Mouse (Mus musculus) cerebellum, postnatal 14 days (tissue): ENCODE results near the gene Dnajb4.
"Not testable (repeated sequence)": the region's sequence is repeated elsewhere in the genome, so short reads cannot be mapped to it uniquely, and the experiment has no call there.

ENCODE experiments used
- DNase-seq, 2 experiments: peaks; one replicate each; pipeline ENCODE4 v3.0.0; 2021; ENCODE audit warnings: mixed read lengths in 2 of 2

Dnajb4 gene

GRCm38 (mm10) chr3:152208096-152208885 lies 1.8 kb downstream of the Dnajb4 start:
- DNase-seq, result peak in 1 of 2 experiments; percentile 16

DNA sequence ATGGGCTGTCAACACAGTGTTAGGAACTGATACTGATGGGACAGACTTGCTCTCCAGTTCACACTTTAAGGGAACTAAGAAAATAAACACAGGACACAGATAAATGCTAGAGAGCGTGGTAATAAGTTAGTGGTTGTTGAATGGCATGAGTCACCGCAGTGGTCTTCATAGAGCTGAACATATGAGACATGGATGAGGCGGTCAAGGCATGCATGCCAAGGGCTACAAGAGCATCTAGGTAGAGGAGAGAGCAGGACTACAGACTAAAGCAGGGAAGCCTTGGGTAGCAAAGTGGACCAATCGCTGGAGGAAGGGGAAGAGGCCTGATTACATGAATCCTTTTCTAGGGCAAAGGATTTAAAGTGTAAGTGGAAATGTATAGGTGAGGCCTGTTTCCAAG lies 2.9 kb downstream of the Dnajb4 start:
- DNase-seq, result no peak

- no peak for DNase-seq
Measured at GRCm38 (mm10) chr3:152204577-152204976, 5.5 kb downstream of the Dnajb4 start.

- no peak for DNase-seq
Measured at GRCm38 (mm10) chr3:152203996-152204395, 6.1 kb downstream of the Dnajb4 start.

DNA sequence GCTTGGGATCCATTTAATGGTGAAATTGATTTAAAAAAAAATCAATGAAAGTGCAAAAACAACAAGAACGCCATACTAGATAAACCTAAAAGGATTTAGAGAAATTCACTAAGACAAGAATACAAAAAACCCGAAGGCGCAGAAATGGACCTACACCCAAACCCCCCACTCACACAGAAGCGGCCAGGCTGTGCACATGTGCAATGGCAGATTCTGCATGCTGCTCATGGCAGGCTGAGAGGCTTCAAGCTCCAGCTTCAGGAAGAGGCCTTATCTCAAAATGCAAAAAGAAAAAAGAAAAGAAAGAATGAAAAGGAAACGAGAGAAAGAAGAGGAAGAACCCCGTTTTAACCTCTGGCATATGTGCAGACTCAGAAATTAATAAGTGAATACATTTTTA lies 6.7 kb downstream of the Dnajb4 start:
- DNase-seq, result no peak

- no peak for DNase-seq
Measured at GRCm38 (mm10) chr3:152202942-152203341, 7.2 kb downstream of the Dnajb4 start.

DNA sequence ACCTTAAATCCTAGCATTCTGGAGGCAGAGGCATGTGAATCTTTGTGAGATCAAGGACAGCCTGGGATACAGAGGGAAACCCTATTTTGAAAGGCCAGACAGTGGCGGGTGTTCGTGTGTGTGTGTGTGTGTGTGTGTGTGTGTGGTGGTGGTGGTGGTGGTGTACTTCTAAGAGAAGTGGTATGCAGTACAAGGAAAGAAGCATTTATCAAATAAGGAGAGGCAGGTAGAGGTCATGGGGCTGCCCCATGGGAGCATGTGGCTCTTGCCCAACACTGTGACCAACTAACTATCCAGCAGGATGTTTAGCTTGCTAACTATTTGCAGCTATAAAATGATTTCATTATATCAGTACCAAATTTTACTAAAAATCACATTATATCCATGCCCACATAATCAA lies 8.5 kb downstream of the Dnajb4 start:
- DNase-seq, result no peak

GRCm38 (mm10) chr3:152201181-152201580 lies 8.9 kb downstream of the Dnajb4 start:
- DNase-seq, result no peak

- no peak for DNase-seq
Measured at GRCm38 (mm10) chr3:152199125-152199524, 11.0 kb downstream of the Dnajb4 start.

DNA sequence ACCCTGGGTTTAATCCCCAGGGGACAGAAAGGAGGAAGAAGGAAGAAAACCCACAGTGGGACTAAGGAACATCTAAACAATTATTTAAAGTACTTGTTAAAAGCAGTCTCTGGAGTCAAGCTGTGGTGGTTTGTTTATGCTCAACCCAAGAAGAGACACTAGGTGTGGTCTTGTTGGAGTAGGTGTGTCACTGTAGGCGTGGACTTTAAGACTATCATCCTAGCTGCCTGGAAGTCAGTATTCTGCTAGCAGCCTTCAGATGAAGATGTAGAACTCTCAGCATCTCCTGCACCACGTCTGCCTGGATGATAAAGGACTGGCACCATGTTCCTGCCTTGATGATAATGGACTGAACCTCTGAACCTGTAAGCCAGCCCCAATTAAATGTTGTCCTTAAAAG lies 12.9 kb downstream of the Dnajb4 start:
- DNase-seq, result not testable (repeated sequence)

GRCm38 (mm10) chr3:152193635-152194097 lies 16.4 kb downstream of the Dnajb4 start:
- peak; percentile 83 to 85 for DNase-seq

DNA sequence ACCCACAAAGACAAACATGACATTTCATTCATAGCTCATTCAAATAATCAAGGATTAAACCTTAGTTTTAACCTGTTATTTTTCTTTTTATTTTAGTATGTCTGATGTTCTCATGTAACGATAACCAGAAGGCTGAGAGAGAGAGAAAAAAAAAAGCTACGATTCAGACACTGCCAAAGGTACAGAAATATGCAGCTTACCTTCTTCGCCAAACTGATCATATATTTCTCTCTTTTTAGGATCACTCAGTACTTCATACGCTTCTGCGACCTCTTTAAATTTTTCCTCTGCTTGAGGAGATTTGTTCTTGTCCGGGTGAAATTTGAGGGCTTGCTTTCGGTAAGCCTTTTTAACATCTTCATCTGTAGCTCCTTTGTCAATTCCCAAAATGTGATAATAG lies 16.9 kb downstream of the Dnajb4 start:
- no peak for DNase-seq

GRCm38 (mm10) chr3:152192238-152192931 lies 17.7 kb downstream of the Dnajb4 start:
- DNase-seq, result peak in 1 of 2 experiments; percentile 31

DNA sequence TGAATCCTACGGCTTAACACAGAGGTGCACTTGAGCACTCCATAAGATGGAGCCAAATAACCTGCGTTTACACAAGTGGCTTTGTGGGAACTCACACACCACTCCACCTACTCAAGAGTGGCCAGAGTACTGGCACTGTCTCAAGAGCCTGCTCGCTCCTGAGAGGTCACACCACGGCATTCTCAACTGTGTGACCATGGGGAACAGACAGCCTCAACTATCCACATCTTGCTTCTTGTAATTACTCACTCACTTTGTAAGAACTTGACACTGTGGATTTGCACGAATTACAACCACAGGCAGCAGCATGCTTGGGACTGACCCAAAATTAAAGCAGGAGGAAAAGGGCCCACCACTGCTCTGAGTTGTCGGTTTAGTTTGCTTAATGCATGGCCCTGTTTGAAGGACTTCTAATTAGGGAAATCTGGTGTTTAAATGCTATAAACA lies 18.3 kb downstream of the Dnajb4 start:
- peak; percentile 26 to 36 for DNase-seq

DNA sequence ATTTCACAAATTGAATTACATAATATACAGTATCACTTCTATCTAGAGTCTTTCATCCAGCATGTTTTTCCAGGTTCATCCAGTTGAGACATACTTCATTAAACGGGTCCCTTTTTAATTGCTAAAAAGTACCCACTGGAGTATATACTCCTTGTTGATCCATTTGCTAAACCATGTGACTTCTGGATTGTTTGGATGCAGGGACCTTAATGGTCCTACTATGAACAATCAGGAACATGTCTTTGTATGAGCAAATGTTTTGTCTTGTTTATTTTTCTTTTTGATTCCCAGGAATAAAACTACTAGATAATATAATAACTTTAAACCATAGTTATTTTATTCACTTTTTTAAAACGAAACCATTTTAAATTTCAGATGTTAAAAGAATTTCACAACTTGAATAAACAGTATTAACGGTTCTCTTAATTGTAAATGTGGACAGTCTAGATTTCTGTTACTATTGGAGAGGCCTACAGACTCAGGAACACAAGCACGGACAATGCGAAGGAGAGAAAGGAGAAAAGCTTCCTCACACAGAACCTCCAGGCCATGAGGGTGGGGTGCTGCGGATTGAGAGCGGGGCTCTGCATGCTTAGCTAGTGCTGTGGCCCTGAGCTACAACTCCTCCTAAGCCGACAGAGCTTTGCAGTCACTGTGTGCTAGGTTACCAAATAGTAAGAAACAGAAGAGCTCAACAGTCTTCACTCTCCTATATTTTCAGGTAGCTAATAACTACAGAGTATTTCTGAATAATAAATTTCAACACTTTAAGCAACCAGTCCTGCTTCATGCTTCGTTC lies 19.2 kb downstream of the Dnajb4 start:
- DNase-seq, result no peak

DNA sequence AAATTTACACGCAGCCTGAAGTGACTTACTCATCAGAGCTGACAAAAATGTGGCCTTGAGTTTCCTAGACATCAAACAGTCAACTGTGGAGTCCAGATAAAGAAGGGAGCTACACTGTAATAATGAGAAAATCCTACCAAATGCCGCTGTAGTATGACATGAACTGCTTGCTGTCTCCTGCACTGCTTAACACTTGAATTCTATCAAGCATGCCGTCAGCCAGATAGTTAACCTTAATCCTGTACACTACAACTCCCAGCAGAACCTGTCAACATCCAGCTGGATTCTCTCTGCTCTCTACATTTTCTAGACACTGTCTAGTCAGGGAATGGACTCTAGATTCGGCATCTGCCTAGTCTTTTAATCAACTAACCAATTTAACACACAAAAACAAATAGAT lies 20.8 kb downstream of the Dnajb4 start:
- no peak for DNase-seq

DNA sequence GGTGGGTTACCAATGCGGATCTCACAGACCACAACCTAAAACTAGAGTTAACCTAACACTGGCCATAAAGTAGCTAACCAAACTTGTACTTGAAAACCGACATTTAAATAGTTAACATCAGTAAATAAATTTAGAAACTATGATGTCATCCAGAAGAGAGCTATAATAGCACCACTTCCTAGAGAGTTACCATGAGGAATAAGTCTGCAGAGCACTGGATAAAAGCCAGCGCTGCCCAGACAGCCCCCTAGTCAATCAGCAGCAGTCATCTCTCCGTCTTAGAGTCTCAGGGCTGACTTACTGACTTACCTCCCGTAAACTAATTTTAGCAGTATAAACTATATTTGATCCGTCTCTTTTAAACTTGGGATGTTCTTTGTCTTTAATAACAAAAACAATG lies 24.0 kb downstream of the Dnajb4 start:
- no peak for DNase-seq

DNA sequence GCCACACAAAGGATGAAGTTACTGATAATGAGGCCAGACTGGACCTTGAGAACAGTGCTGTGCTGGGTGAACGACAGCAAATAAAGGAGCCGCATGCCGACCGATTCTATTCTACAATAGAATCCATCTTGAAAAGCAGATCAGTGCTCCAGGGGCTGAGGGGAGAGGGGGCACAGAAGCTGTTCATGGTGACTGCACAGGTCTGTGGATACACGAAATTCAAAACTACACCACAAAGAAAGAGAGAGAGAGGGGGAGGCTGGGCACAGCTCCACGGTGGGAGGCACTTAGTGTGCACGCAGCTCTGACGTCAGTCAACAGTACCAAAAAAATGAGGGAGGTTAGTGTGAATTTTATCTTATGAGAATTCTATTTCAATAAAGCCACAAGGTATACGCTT lies 26.6 kb downstream of the Dnajb4 start:
- no peak for DNase-seq

- DNase-seq, result no peak
Measured at GRCm38 (mm10) chr3:152180624-152181023, 29.5 kb downstream of the Dnajb4 start.

- no peak for DNase-seq
Measured at GRCm38 (mm10) chr3:152179285-152179684, 30.8 kb downstream of the Dnajb4 start.

- DNase-seq, result no peak
Measured at GRCm38 (mm10) chr3:152178816-152179215, 31.3 kb downstream of the Dnajb4 start.

- no peak for DNase-seq
Measured at GRCm38 (mm10) chr3:152172322-152172935, 37.7 kb downstream of the Dnajb4 start.

DNA sequence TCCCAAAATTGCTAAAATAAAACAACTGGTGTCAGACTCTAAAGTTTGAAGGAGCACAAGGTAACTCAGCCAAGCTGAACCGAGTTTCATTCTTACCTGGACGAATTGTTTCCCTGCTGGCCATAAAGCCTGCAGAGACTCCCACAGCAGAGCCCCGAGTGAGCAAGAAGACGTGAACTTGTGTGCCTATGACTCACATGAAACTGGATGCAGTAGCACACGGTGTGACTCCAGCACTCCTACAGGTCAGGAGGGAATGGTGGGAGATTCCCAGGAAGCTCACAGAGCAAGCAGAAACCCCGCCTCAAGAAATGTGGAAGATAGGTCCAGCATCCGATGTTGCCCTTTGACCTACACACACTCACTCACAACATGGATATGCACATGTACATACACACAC lies 38.2 kb downstream of the Dnajb4 start:
- no peak for DNase-seq
